Mouse (Mus musculus) kidney, adult 8-10 months (tissue): Measurements from ENCODE around the gene Vps33a.

Experiments used
- DNase-seq, 2 experiments: peaks; one replicate each; pipeline ENCODE4 v3.0.0; 2022

The Vps33a gene

DNA sequence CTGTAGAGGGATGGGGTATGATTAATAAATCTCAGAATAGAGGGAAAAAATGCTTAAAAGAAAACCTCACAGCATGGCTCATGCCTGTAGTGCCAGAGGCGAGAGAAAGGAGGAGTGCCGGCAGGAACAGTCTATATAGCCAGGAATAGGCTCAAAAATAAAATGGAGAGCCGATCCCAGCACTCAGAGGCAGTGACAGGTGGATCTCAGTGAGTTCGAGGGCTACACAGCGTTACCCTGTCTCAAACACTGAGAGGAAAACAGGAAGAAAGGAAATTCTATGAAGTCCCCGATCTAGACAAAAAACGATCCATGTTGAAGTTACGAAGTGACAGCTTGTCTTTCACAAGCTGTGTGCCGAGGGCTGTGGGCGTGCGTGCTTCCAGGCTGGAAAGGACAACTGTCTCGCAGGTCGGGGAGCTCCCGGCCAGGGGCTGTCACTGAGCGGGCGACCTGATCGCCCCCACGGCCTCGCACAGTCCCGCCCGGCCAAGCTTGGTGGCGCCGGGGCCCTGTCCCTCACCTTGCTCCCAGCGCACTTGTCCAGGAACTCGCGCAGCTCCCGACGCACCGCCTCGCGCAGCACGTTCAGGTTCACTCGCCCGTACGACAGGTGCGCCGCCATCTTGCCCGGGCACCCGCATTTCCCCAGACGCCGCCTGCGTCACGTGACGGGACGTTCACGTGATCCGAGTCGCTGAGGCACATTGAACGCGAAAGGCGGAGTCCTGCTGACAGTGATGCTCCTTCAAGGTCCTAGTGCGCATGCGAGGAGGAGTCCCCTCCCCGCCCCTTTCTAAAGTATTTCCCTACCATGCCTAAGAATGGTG lies at the start of gene Vps33a:
TSS of gene Vps33a (minus strand) at position 682 of the 830 bp plus-strand sequence.
- peak; percentile 98 for DNase-seq

DNA sequence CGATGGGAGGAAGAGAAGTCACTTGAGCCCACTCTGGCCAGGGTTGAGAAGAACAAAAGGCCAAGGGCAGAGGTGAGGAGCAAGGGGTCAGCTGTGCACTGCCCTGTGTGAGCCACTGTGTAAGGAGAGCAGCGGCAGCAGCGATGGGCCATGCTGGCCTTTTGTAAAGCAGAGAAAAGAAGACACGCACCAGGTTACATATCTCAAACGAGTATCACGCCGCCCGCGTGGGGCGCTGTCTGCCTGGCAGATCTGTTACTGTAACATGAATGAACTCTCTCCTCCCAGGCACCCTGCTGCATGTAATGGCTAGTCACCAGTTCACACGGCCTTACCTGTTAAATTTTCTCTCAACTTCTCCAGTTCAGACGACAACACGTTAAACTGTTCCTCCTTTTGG lies 49.6 kb upstream of the Vps33a start:
- no peak for DNase-seq

DNA sequence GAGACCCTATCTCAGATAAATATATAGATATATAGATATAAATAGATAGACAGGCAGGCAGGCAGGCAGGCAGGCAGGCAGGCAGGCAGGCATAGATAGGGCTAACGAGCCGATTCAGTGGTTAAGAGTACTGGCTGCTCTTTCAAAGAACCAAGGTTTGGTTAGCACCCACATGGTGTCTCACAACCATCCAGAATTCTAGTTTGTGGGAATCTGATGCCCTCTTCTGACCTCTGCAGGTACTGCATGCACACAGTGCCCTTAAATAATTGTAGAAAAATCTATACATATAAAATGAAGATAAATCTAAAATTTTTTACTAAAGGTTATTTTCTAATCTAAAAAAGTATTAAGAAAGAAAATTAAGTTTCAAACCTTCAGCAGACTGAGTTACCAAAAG lies 45.7 kb upstream of the Vps33a start:
- peak in 1 of 2 experiments; percentile 39 for DNase-seq

DNA sequence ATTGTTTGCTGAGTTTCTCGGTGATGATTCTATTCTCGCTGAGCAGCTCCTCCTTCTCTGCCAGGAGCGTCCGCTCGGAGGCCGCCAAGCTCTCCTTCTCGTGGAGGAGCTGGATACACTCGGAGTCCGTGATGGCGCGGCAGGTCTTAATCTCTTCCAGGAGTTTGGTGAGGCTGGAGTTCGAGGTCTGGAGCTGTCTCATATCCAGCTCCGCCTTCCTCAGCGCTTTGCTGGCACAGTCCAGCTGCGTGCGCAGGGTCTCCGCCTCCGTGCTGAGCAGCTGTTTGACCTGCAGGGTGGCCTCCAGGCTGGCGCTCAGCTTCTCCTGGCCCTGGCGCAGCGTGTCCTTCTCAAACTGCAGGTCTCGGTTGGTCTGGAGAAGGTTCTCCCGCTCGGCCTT lies 41.4 kb upstream of the Vps33a start:
- no peak for DNase-seq

DNA sequence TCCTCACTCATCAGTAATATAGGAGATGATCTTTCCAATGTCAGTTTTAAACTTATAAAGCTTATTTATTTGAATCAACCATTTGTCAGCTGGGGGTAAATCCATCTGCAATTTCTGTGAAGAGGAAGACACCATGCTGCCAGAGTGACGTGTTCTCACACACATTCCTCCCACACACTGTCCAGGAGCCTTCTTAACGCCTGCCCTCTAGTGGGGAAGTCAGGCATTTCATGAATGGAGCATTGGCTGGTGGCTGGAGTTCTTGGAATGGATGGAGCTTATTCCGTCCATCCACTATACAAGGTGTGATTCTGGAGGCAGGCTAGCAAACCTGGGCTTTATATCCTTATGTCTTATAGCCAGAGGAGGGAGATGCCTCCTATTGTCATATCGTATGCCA lies 37.0 kb upstream of the Vps33a start:
- DNase-seq: peak; percentile 43 to 80

DNA sequence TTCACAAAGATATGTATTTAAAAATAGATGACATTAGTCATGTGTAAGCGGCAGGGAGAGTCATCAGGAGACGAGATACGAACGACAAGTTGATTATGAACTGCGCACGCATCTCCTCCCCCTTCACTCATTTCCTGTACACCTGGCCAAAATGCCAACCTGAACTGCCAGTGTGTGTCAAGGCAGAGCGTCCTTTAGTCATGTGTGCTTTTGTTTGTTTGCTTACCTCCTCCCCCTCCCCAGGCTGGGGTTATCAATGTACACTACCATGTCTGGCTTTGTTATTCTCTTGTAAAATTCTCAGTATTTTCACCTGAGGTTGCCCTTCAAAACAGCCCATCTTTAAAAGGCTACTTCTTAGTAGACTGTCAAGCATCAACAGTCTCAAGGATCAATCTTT lies 36.6 kb upstream of the Vps33a start:
- no peak for DNase-seq

DNA sequence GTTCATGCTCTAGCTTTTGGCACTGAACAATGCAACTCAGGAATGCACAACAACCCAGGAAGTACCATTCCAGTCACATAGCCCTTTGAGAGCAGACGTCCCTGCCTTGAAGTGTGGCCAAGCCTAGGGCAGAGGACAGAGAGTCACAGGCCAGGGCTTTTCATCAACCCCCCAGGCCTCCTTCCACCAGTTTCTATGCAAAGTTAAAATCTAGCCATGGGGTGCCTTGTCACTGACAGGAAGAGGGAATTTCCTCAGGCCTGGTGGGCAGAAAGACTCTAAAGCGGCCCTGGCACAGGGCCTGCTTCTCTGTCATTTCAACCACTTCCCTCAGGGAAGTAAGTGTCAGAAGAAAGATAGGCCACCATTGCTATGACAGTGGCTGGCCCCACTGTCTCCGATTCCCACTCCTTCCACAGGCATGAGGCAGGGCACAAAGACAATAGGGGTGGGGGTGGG lies 34.4 kb upstream of the Vps33a start:
- peak; percentile 48 to 49 for DNase-seq

DNA sequence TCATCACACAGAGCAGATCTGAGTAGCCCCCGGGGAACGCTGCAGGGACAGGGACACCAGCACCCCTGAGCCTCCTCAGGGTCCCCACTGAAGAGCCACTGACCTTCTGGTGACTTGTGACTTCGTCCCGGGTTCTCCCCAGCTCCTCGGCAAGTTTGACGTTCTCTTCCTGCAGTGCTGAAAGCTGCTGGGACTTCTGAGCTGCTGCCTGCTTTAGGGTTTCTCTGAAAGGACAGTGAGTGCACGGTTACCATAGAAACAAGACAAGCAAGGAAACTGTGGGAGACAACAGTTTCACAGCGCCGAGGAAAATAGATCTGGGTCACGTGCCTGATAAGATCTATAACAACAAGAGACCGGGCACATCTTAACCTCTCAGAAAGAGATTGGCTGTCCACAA lies 30.7 kb upstream of the Vps33a start:
- peak in 1 of 2 experiments; percentile 35 for DNase-seq

DNA sequence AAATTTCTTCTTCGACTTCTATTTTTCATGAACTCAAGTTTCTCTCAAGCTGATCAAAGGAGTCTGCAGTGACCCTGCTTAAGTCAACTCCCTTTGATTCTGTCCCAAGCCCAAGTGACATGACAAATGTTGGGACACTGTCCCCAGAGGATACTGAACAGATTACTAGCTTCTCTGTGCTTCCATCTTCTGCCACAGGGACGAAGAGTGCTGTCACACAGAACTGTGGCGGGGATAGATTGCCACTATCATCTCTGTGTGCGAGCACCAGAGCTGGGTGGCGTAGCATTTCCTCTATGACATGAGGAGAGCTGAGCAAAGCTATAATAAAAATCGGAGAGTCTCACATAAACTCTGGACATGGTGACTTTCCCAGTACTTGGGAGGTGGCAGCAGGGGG lies 29.3 kb upstream of the Vps33a start:
- DNase-seq: no peak

DNA sequence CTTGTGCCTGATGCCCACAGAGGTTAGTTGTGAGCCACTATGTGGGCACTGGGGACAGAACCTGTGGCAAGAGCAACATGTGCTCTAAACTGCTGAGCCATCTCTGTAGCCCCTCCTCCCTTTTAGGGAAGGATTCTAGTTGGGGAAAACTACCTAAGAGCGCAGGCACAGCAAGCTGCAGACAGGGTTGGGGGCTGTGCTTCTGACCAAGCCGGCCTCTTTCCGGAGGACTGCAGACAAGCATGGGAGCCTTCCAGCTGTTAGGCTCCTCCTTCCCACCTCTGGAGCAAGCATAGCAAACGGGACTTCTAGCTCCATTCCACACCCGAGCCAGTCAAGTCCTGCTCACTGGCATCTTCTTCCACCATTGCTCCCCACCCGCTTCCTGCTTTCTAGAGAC lies 26.5 kb upstream of the Vps33a start:
- DNase-seq: no peak

DNA sequence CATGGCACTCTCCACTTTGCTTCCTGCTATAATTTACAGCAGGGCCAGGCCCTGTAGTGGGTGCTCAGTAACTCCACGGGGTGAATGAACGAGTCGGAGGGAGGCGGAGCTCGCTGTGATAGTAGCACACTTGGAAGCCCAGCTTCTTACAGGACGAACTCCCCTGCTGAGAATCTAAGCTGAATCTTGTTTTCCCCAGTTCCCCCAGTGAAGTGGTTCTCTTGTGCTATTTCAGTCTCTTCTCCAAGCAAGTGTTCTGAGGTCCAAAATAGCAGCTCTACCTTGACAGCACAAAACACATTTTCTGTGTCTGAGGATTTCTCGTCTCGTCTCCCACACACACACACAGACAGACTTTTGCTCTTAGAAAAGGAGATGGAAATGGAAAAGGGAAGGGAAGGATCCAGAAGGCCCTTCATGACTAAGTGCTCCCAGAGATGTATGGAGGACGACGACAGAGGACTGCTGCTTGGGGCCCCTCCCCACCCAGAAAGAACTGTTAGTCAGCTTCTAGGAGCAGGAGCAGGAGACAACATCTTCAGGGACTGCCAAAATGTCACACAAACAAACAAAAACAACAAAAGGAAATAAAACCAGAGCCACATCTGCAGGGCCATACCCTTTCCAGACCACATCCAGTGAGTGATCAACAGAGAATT lies 20.9 kb upstream of the Vps33a start:
- no peak for DNase-seq

DNA sequence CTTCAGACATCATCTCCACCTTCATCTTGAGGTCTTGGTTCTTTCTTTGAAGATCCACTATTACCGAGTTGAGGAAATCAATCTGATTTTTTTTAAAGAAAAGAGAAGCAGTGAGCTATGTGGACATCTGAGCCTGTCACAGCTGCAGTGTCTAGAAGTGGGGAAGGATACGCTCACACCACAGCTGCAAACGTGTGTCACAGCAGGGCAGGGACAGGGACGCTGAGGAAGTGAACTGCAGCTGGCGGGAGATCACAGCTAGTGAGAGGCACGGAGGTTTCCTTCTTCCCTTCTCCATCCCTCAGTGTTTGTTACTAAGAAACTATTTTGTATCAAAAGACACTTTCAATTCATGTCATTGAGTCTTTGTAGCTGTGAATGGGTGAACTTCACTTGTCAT lies 7.2 kb upstream of the Vps33a start:
- DNase-seq: no peak

DNA sequence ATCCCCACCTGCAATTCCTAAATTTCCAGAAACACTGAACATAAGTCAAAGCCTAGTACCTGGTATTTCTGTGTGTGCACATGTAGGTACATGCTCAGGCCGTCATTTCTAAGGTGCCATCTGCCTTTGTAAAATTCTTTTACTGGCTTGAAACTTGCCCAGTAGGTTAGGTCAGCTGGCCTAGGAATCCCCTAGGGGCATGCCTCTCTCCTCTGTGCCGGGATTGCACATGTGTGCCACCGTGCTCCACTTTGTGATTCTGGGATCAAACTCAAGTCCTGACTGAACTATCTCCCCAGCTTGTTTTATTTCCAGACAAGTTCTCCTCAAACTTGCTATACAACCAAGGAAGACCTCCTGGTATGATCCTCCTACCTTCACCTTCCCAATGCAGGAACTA lies 3.9 kb upstream of the Vps33a start:
- DNase-seq: no peak

DNA sequence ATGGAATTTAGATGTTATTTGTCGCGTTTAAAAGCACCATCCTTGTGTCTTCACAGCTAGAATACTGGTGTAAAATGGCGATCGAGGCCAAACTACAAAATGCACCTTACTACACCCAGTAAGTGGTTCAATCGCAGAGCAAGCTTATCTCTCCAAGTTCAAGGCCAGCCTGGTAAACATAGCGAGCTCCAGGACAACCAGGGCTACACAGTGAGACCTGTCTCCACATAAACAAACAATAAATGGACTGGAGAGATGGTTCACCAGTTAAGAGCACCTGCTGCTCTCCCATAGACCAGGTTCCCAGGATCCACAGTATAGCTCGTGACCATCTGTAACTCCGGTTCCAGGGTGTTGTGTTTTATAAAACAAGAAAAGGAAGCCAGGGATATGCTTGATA lies 524 bp upstream of the Vps33a start:
- no peak for DNase-seq

DNA sequence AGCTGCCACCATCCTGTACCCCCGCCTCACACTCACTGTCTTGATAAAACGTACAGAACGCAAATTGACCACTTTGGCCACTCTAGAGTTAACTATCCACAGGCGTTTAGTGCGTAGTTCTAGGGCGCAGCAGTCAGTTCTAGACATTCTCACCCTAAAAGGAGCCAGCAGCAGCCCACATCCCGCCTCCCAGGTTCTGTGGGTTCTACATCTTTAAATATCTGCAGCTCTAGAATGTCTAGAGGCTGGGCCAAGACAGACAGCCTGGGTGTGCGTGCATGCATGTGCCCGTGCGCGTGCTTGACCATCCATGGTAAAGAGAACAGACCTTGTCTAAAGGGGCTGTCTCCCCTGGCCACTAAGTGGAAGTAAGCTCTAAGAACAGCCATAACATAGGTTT lies 11.7 kb downstream of the Vps33a start:
- DNase-seq: no peak

DNA sequence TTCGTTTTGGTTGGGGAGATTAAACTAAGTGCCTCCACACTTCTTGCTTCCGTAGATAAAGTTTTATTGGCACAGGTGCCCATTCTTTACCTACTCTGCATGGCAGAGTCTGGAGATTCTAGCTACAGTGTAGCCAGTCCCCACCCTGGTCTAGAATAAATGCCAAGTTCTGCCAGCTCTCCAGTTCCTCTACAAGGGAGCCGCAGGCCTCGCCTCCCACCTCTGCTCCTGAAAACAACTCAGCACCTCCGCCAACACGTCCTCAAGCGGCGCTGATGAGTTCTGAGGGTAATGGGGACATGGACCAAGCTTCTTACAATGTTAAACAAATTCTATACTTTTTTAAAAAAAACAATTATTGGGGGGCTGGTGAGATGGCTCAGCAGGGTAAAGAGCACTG lies 13.2 kb downstream of the Vps33a start:
- DNase-seq: no peak

DNA sequence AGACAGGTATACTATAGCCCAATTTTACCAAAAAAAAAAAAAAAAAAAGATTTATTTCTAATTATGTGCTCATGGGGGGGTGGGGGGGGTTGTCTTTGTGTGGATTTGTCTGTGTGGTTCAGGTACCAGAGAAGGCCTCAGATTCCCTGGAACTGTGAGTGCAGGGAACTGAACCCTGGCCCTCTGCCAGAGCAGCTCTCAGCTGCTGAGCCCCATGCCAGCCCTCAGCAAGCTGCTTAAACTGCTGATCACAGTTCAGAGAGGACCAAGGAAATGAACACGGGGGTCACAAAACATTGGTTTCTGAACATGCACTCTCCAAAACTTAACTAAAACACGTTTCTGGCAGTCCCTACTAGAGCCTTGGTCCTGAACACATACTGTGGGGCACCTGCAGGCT lies 16.4 kb downstream of the Vps33a start:
- DNase-seq: peak; percentile 74 to 80

DNA sequence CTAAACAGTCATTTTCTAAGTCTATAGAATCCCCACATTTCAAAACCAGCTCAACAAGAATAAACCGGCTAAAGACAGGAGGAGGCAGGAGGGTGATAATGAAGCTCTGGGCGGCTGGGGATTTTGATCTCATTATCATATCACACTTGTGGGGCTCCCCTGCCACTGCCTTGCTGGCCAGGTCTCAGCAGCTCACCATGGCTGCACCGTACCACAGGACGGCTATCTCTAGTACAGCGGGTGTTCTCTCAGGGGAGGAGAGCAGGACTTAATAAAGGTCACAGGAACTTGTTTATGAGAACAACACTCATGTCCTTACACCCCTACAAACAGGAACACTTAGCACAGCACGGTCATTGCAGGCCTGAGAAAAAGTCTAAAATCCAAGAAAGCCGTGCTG lies 17.1 kb downstream of the Vps33a start:
- DNase-seq: no peak

DNA sequence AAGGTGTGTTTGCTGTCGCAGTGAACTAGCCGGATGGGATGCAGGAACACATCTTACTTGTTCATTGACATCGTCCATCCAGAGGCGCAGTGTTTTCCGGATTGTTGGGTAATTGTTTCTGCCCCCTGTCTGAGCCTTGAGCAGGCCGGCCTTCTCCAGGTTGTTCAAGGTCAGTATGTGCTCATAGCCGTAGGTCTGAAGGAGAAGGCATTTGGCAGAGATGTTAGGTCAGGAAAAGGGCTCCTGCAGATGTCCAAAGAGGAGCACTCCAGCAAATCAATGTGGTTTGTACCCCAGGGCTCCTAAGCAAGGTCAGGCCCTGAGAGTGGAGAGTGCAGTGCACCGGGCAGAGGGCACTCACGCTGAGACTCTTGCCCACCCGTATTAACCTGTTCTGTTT lies 39.0 kb downstream of the Vps33a start:
- DNase-seq: peak in 1 of 2 experiments; percentile 0

DNA sequence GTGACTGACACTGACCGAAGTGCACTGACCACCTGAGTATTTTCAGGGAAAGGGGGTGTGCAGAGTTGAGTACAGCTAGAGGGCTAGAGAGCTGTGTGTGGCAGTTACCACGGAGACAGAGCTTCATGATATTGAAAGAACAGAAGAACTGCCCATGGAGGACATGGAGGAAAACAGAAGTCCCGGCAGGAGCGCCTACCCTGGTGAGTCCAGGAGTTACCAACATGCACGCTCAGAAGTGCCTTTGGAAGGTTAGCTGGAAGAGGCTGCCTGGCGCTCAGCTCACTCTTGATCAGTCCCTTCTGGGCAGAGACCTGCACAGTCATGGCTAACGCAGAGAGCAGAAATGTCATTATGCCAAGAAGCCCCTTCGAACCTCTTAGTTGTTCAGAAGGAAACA lies 42.8 kb downstream of the Vps33a start:
- DNase-seq: peak in 1 of 2 experiments; percentile 0

DNA sequence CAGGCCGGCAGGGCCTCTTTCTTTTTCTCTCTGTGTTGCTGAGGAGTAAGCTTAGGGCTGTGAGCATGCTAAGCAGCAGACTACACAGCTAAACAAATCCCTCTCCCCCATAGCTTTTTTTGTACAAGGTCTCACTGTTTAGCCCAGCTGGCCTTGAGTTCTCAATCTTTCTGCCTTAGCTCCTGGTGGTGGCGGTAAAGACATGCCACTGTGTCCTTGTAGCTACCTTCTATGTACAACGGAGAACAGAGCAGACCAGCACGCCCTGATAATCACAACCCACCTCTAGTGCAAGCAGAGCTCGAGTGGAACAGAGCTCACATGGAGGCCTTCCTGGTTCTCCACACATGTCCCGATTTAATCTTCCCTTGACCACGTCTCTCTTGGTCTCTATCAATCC lies 44.2 kb downstream of the Vps33a start:
- peak in 1 of 2 experiments; percentile 1 for DNase-seq

DNA sequence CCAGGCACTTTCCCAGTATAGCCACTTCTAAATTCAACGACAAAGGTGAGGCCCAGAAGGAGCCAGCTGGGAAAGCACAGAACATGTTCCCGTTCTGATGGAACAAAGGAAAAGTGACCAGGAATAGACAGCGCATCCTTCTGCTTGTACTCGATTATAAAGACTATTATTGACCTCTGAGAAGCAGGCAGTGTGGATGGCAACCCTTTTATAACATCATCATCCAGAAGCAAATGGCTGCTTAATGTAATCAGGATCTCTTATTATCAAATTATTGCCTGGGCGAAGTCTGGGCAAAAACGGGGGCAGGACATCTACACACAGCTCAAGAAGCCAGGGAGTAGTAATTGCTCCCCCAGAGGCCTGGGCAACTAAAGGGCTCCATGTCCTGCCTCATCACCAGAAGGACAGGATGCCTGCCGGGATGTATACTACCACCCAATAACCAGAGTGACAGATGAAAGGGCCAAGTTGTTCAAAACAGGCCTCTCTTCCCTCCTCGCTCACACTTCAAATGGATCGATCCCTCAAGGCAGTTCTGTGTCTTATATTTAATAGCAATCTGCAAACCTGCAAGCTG lies 46.8 kb downstream of the Vps33a start:
- no peak for DNase-seq

DNA sequence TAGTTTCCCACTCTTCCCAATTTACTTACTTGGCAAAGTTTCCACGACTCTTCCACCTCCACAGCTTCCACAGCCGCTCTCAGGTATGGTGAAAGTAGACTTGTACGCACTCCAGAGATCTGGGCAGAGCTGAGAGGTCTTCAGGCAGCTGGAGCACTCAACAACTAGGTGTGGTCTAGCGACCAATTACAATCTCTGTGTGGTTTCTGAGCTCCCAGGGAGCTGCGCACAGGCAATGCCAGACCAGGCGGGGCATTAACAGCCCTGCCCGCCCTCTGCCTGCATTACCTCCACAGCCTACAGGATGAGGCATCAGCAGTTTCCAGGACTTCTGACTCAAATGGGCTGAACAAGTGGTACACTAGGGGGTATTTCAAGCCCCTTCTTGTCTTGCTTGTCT lies 47.6 kb downstream of the Vps33a start, which contains the start of gene Gm49027:
TSS of gene Gm49027 (minus strand) at position 208 of the 400 bp plus-strand sequence.
- DNase-seq: no peak

DNA sequence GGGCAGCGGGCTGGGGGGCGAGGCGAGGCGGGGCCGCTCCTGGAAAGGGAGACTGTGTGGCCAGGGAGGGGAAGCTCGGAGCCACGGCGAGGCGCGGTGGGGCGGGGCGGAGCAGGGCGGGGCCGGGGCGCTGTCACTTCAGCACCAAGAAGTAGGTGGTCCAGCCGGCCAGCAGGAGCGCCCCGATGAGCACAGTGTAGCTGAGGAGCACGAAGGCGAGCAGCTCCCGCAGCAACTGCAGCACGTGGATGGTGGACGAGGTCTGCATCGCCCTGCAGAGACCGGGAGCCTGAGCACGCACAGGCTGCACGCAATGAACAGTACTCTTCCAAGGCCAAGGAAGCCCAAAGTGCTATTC lies 48.5 kb downstream of the Vps33a start:
- no peak for DNase-seq
